Mouse (Mus musculus): ENCODE results near the gene Olfr1107. TPM values are rescaled to one million over a fixed set of nuclear protein-coding genes. Genes with fewer than 3 reads are reported as not detected.

Gene Olfr1107
- total RNA-seq (2021): not detected

DNA sequence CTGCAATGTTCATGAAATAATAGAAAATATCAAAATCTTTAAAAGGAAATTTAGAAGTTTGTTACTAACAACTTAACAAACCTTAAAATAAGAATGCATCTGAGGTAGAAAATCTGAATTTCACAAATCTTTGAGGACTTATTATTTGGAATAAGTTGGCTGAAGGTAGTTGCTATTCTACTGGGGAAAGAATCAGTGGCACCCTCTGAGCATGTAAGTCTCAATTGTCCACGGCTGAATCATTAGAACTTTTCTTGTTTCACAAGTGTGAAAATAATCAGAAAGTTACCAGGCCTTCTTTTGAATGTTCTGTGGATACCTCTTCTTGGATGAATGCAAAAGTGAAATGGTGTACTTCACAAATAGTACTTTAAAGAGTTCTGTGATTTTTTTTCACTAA lies at the start of gene Olfr1107:
TSS of gene Olfr1107 (minus strand) at position 101 of the 400 bp plus-strand sequence.
- DNase-seq (ENCODE audit: low spot score in 2 of 2): no peak
- intact Hi-C loops (cut with DNase I): no loop called here

DNA sequence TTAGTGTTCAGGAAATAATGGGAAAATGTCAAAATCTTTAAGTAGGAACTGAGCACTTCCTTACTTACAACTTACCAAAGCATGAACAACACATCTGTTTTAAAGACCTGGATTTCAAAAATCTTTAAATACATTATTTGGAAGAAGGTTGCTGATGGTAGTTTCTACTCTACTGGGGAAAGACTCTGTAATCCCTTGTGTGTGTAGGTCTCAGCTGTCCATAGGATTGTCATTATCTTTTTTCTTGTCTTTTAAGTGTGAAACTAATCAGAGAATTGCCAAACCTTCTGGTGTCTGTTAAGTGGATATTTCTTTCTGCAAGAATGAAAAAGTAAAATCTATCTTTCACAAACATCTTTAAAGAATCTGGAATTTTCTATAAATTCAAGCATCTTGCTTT lies 38.9 kb upstream of the Olfr1107 start, which contains the start of gene Olfr259:
TSS of gene Olfr259 (minus strand) at position 101 of the 400 bp plus-strand sequence.
- intact Hi-C loops (cut with DNase I): no loop called here
- no peak for DNase-seq (ENCODE audit: low spot score in 2 of 2)

DNA sequence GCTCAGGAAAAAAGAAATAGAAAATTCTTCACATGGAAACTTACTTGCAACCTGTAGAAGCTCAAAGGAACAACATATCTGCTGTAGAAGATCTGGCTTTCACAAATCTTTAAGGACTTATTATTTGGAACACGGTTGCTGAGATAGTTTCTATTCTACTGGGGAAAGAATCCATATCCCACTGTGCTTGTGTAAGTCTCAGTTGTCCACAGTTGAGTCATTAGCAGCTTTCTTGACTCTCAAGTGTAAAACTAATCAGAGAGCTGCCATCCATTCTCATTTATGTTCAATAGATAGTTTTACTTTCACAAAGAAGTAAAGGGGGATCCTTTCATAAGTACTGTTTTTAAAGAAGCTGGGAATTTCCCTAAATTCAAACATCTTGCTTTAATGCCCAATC lies 20.3 kb upstream of the Olfr1107 start, which contains the start of gene Olfr1109:
TSS of gene Olfr1109 (minus strand) at position 101 of the 400 bp plus-strand sequence.
- no peak for DNase-seq (ENCODE audit: low spot score in 2 of 2)
- intact Hi-C loops (cut with DNase I): no loop called here

DNA sequence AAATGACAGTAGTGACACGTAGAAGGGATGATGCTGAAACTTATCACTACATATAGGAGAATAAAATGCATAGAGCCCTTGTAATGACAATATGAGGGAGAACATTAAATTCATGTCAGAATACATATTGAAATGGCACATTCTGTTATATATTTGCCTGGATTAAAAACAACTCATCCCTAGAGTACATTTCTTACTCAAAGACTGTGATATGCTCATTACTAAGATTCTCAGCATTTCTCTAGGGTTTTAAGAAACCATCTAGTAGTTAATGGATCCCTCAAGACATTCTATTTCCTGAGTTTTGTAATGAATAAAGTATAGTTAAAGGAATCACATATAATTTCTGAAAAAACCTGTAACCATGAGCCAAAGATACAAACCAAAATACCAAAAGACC lies 23.4 kb downstream of the Olfr1107 start, which contains the start of gene Olfr1106:
TSS of gene Olfr1106 (minus strand) at position 101 of the 400 bp plus-strand sequence.
- intact Hi-C loops (cut with DNase I): no loop called here
- DNase-seq (ENCODE audit: low spot score in 2 of 2): no peak

DNA sequence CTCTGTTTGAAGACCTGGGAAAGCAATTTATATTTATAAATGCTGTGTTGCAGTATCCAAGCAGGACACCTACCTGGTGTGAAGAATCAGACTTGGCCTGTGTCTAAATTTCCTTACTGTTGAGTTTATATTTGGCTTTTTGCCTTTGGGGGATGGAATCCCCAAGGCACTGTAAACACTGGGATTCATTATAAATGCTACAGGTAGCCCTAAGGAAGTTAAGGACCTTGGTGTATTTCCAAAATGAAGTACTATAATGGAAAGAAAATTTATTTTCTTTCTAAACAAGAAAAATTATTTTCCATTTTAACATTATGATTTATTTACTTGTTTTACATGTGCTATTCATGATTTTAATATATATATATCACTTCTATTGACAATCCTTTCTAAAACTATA lies 39.2 kb downstream of the Olfr1107 start, which contains the start of gene Olfr1105:
TSS of gene Olfr1105 (minus strand) at position 101 of the 400 bp plus-strand sequence.
- intact Hi-C loops (cut with DNase I): no loop called here
- DNase-seq (ENCODE audit: low spot score in 2 of 2): no peak

DNA sequence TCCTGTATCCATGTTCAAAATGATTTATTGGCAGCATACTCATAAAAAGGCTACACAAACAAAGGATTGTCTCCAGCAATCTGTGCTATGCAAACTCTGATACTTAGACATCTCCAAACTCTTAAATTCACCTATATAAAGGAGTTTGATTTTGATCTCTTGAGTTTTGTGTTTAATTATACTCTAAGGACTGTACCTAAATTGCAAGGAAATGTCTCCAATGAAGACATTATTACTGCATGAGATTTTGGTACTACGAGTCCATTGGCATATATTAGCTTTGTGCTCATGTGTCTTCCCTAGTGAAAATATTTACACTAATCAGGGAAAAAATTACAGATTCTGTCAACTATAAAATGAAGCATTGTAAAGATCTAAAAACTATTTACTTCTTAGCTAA lies 48.6 kb downstream of the Olfr1107 start, which contains the start of gene Olfr1104:
TSS of gene Olfr1104 (minus strand) at position 101 of the 400 bp plus-strand sequence.
- intact Hi-C loops (cut with DNase I): no loop called here
- no peak for DNase-seq (ENCODE audit: low spot score in 2 of 2)

Other genes with a start within 250 kb of the Olfr1107 start
- not detected for gene Olfr1095, start 224.1 kb downstream of the Olfr1107 start, total RNA-seq (2021)
- not detected for gene Gm13723, start 201.0 kb downstream of the Olfr1107 start, total RNA-seq (2021)
- not detected for gene Olfr1097, start 183.6 kb downstream of the Olfr1107 start, total RNA-seq (2021)
- gene Olfr1098, start 151.3 kb downstream of the Olfr1107 start, total RNA-seq (2021): not detected
- gene Olfr1099, start 115.1 kb downstream of the Olfr1107 start, total RNA-seq (2021): not detected
- not detected for gene Olfr1100, start 95.9 kb downstream of the Olfr1107 start, total RNA-seq (2021)
- gene Olfr1101, start 84.6 kb downstream of the Olfr1107 start, total RNA-seq (2021): not detected
- not detected for gene Olfr1102, start 77.4 kb downstream of the Olfr1107 start, total RNA-seq (2021)
- gene Olfr1104, start 48.7 kb downstream of the Olfr1107 start, total RNA-seq (2021): not detected
- not detected for gene Olfr1105, start 39.3 kb downstream of the Olfr1107 start, total RNA-seq (2021)
- gene Olfr1106, start 23.5 kb downstream of the Olfr1107 start, total RNA-seq (2021): not detected
- not detected for gene Olfr1109, start 20.2 kb upstream of the Olfr1107 start, total RNA-seq (2021)
- not detected for gene Olfr259, start 38.8 kb upstream of the Olfr1107 start, total RNA-seq (2021)
- not detected for gene Olfr1110, start 64.5 kb upstream of the Olfr1107 start, total RNA-seq (2021)
- gene Olfr1111, start 76.8 kb upstream of the Olfr1107 start, total RNA-seq (2021): not detected
- not detected for gene Olfr1112, start 112.0 kb upstream of the Olfr1107 start, total RNA-seq (2021)
- gene Olfr1113, start 133.2 kb upstream of the Olfr1107 start, total RNA-seq (2021): not detected
- gene Olfr1115, start 172.2 kb upstream of the Olfr1107 start, total RNA-seq (2021): not detected
- not detected for gene Olfr1116, start 191.7 kb upstream of the Olfr1107 start, total RNA-seq (2021)
- gene Olfr1118, start 231.8 kb upstream of the Olfr1107 start, total RNA-seq (2021): not detected

All from left cerebral cortex, postnatal 36 days (tissue).